Mouse (Mus musculus): Measurements from ENCODE around the gene Ghrh. TPM values are rescaled to one million over a fixed set of nuclear protein-coding genes. Genes with fewer than 3 reads are reported as not detected.

Ghrh gene
- polyA plus RNA-seq, 1 experiment from 2014 or later = 1.8 TPM

- Histone ChIP-seq H3K9me3 (replicated peaks) (no peaks in the 10 kb centered on the region), H3K4me1 (peaks cover 33% of the 10 kb centered on the region), H3K4me3 (replicated peaks) (no peak overlapping the region), H3K27ac (replicated peaks) (peak overlapping the region; percentile 48), H3K36me3 (peaks cover 70% of the 10 kb centered on the region), H3K27me3 (replicated peaks) (no peaks in the 10 kb centered on the region), H3K4me2 (no peak overlapping the region), H3K9ac (replicated peaks) (no peak overlapping the region)
- ATAC-seq (ENCODE audit: low FRiP score) = peak; percentile 72
- 38% methylated on average over 8 of the region's 8 CpGs for WGBS
Observed at GRCm38 (mm10) chr2:157320135-157320534, 27.2 kb downstream of the Ghrh start.

- H3K9me3 ChIP-seq (replicated peaks) = no peaks in the 10 kb centered on the region
- H3K4me1 ChIP-seq = peaks cover 40% of the 10 kb centered on the region
- H3K27me3 ChIP-seq (replicated peaks) = no peaks in the 10 kb centered on the region
- no peak overlapping the region for H3K4me3 ChIP-seq (replicated peaks)
- no peak overlapping the region for H3K4me2 ChIP-seq
- no peak overlapping the region for H3K27ac ChIP-seq (replicated peaks)
- H3K9ac ChIP-seq (replicated peaks) = no peak overlapping the region
- 87% methylated on average over 6 of the region's 6 CpGs for WGBS
- no peak for ATAC-seq (ENCODE audit: low FRiP score)
- H3K36me3 ChIP-seq = peaks cover 71% of the 10 kb centered on the region
Observed at GRCm38 (mm10) chr2:157317220-157317619, 30.1 kb downstream of the Ghrh start.

- no peak overlapping the region for H3K9ac ChIP-seq (replicated peaks)
Observed at GRCm38 (mm10) chr2:157316358-157316933, 30.9 kb downstream of the Ghrh start.

GRCm38 (mm10) chr2:157315486-157315885 lies 31.8 kb downstream of the Ghrh start:
- Histone ChIP-seq H3K4me2 (no peak overlapping the region), H3K27me3 (replicated peaks) (no peaks in the 10 kb centered on the region), H3K9me3 (replicated peaks) (no peaks in the 10 kb centered on the region), H3K9ac (replicated peaks) (no peak overlapping the region), H3K4me1 (peaks cover 24% of the 10 kb centered on the region), H3K36me3 (peaks cover 75% of the 10 kb centered on the region), H3K27ac (replicated peaks) (0 out of 2 replicates have a peak overlapping the region, but pooled peaks have one; percentile 72), H3K4me3 (replicated peaks) (no peak overlapping the region)
- WGBS = 88% methylated on average over 6 of the region's 6 CpGs
- no peak for ATAC-seq (ENCODE audit: low FRiP score)

More at GRCm38 (mm10) chr2:157316358-157316933, 30.9 kb downstream of the Ghrh start:
- no peaks in the 10 kb centered on the region for H3K9me3 ChIP-seq (replicated peaks)
- no peak overlapping the region for H3K4me3 ChIP-seq (replicated peaks)
- H3K36me3 ChIP-seq = peaks cover 69% of the 10 kb centered on the region
- 82% methylated on average over 14 of the region's 14 CpGs for WGBS
- H3K4me1 ChIP-seq = peaks cover 32% of the 10 kb centered on the region
- H3K27ac ChIP-seq (replicated peaks) = no peak overlapping the region
- H3K4me2 ChIP-seq = no peak overlapping the region
- no peak for ATAC-seq (ENCODE audit: low FRiP score)
- H3K27me3 ChIP-seq (replicated peaks) = no peaks in the 10 kb centered on the region

GRCm38 (mm10) chr2:157314310-157314709 lies 33.0 kb downstream of the Ghrh start:
- WGBS = 59% methylated on average over 7 of the region's 7 CpGs
- H3K4me1 ChIP-seq = peaks cover 18% of the 10 kb centered on the region
- no peak for ATAC-seq (ENCODE audit: low FRiP score)
- no peak overlapping the region for H3K4me3 ChIP-seq (replicated peaks)
- peak overlapping the region; percentile 72 for H3K27ac ChIP-seq (replicated peaks)
- H3K36me3 ChIP-seq = peaks cover 74% of the 10 kb centered on the region
- no peak overlapping the region for H3K4me2 ChIP-seq
- H3K27me3 ChIP-seq (replicated peaks) = no peaks in the 10 kb centered on the region
- H3K9ac ChIP-seq (replicated peaks) = no peak overlapping the region
- H3K9me3 ChIP-seq (replicated peaks) = no peaks in the 10 kb centered on the region

GRCm38 (mm10) chr2:157313718-157314117 lies 33.6 kb downstream of the Ghrh start:
- peak overlapping the region; percentile 72 for H3K27ac ChIP-seq (replicated peaks)
- ATAC-seq (ENCODE audit: low FRiP score) = peak; percentile 85
- no peak overlapping the region for H3K4me2 ChIP-seq
- no peaks in the 10 kb centered on the region for H3K9me3 ChIP-seq (replicated peaks)
- no peak overlapping the region for H3K4me3 ChIP-seq (replicated peaks)
- peaks cover 76% of the 10 kb centered on the region for H3K36me3 ChIP-seq
- 46% methylated on average over 3 of the region's 3 CpGs for WGBS
- H3K27me3 ChIP-seq (replicated peaks) = no peaks in the 10 kb centered on the region
- H3K4me1 ChIP-seq = peaks cover 18% of the 10 kb centered on the region
- H3K9ac ChIP-seq (replicated peaks) = no peak overlapping the region

GRCm38 (mm10) chr2:157310963-157311637 lies 36.2 kb downstream of the Ghrh start:
- no peak overlapping the region for H3K4me2 ChIP-seq
- no peak overlapping the region for H3K27ac ChIP-seq (replicated peaks)
- 90% methylated on average over 6 of the region's 6 CpGs for WGBS
- no peak overlapping the region for H3K9ac ChIP-seq (replicated peaks)
- no peaks in the 10 kb centered on the region for H3K27me3 ChIP-seq (replicated peaks)
- no peaks in the 10 kb centered on the region for H3K9me3 ChIP-seq (replicated peaks)
- peaks cover 60% of the 10 kb centered on the region for H3K36me3 ChIP-seq
- H3K4me3 ChIP-seq (replicated peaks) = no peak overlapping the region
- no peak for ATAC-seq (ENCODE audit: low FRiP score)
- H3K4me1 ChIP-seq = peaks cover 24% of the 10 kb centered on the region

GRCm38 (mm10) chr2:157309611-157310010 lies 37.7 kb downstream of the Ghrh start:
- Histone ChIP-seq H3K9me3 (replicated peaks) (no peaks in the 10 kb centered on the region), H3K27ac (replicated peaks) (no peak overlapping the region), H3K9ac (replicated peaks) (no peak overlapping the region), H3K27me3 (replicated peaks) (no peaks in the 10 kb centered on the region), H3K36me3 (peaks cover 55% of the 10 kb centered on the region), H3K4me3 (replicated peaks) (no peak overlapping the region), H3K4me2 (no peak overlapping the region), H3K4me1 (peaks cover 27% of the 10 kb centered on the region)
- no peak for ATAC-seq (ENCODE audit: low FRiP score)
- 95% methylated on average over 8 of the region's 8 CpGs for WGBS

GRCm38 (mm10) chr2:157308273-157308917 lies 38.9 kb downstream of the Ghrh start:
- H3K27ac ChIP-seq (replicated peaks) = no peak overlapping the region
- no peaks in the 10 kb centered on the region for H3K9me3 ChIP-seq (replicated peaks)
- H3K36me3 ChIP-seq = peaks cover 57% of the 10 kb centered on the region
- no peak for ATAC-seq (ENCODE audit: low FRiP score)
- H3K4me2 ChIP-seq = no peak overlapping the region
- H3K27me3 ChIP-seq (replicated peaks) = no peaks in the 10 kb centered on the region
- H3K9ac ChIP-seq (replicated peaks) = no peak overlapping the region
- 80% methylated on average over 2 of the region's 2 CpGs for WGBS
- H3K4me1 ChIP-seq = peaks cover 15% of the 10 kb centered on the region
- no peak overlapping the region for H3K4me3 ChIP-seq (replicated peaks)

GRCm38 (mm10) chr2:157307715-157308265 lies 39.5 kb downstream of the Ghrh start:
- H3K36me3 ChIP-seq = peaks cover 57% of the 10 kb centered on the region

GRCm38 (mm10) chr2:157306091-157307032 lies 40.9 kb downstream of the Ghrh start:
- no peaks in the 10 kb centered on the region for H3K27me3 ChIP-seq (replicated peaks)
- H3K36me3 ChIP-seq = peaks cover 57% of the 10 kb centered on the region
- 64% methylated on average over 7 of the region's 7 CpGs for WGBS
- H3K9ac ChIP-seq (replicated peaks) = no peak overlapping the region
- H3K9me3 ChIP-seq (replicated peaks) = no peaks in the 10 kb centered on the region
- ATAC-seq (ENCODE audit: low FRiP score) = no peak
- H3K4me1 ChIP-seq = peaks cover 12% of the 10 kb centered on the region
- no peak overlapping the region for H3K4me3 ChIP-seq (replicated peaks)
- H3K27ac ChIP-seq (replicated peaks) = peak overlapping the region; percentile 45; the same call in 1 of the 2 replicates
- H3K4me2 ChIP-seq = no peak overlapping the region

More at GRCm38 (mm10) chr2:157307715-157308265, 39.5 kb downstream of the Ghrh start:
- Histone ChIP-seq H3K27ac (replicated peaks) (no peak overlapping the region), H3K4me3 (replicated peaks) (no peak overlapping the region), H3K27me3 (replicated peaks) (no peaks in the 10 kb centered on the region), H3K4me1 (peaks cover 12% of the 10 kb centered on the region), H3K9ac (replicated peaks) (no peak overlapping the region), H3K4me2 (no peak overlapping the region), H3K9me3 (replicated peaks) (no peaks in the 10 kb centered on the region)
- no peak for ATAC-seq (ENCODE audit: low FRiP score)
- WGBS = 68% methylated on average over 4 of the region's 4 CpGs

Data from neural tube, embryonic 15.5 days (tissue).